Mouse (Mus musculus): ENCODE results near the gene Slc22a20.

Slc22a20 gene

GRCm38 (mm10) chr19:5924713-5925093, 61.2 kb downstream of the Slc22a20 start, which contains the start of gene Cdc42ep2:
Gene Cdc42ep2 (minus strand): TSS chr19:5924816.
- DNase-seq (ENCODE audit: low spot score in 2 of 2) = peak; percentile 97 to 98

GRCm38 (mm10) chr19:5923990-5924712, 61.8 kb downstream of the Slc22a20 start:
- peak; percentile 88 to 97 for DNase-seq (ENCODE audit: low spot score in 2 of 2)

GRCm38 (mm10) chr19:5922963-5923362, 63.0 kb downstream of the Slc22a20 start:
- no peak for DNase-seq (ENCODE audit: low spot score in 2 of 2)

- DNase-seq (ENCODE audit: low spot score in 2 of 2) = peak in 1 of 2 experiments; percentile 40
Measured at GRCm38 (mm10) chr19:5922119-5922942, 63.6 kb downstream of the Slc22a20 start.

- peak in 1 of 2 experiments; percentile 28 for DNase-seq (ENCODE audit: low spot score in 2 of 2)
Measured at GRCm38 (mm10) chr19:5921715-5922114, 64.2 kb downstream of the Slc22a20 start.
